Mouse (Mus musculus): Measurements from ENCODE around the gene Ptprh.

DNA sequence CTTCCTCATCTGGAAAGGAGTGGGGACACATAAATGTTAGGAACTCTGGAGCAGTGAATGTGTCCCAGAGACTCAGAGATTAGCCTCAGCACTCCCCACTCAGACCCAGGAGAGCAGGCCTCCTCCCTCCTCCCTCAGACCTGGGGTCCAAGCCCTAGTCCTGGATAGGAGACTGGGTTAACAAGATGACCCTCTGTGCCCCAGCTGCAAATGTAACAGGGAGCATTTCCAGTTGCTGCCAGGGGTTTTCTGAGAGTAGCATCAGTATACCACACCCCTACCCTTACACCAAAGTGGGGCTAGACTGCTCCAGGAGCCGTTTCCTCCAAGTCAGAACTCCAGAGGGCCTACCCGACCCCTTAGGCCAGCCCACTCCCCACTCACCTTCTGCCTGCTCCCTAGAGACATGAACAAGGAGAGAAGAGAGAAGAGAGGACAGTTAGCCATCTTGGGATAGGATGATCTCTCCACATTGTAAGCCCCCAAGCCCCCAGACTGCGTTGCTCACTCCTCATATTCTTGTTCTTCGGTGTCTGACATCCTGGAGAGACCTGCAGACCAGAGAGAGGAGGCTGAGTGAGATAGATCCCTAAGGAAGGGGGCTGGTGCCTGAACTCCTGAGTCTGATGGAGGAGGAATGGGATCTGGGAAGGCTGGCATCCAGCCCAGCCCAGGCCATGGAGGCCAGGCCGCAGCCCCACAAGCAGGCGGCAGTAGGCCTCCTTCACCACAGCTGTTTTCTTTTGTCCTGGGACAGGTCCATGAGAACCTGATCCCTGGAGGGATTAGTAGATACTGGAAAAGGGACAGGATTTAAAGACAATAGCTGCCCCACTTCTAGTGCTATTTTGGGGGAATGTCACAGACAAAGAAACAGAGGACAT is 89.8 kb downstream of the Ptprh start:
- TF ChIP-seq CTCF (IDR thresholded peaks at IDR 0.05; ENCODE audit: low read depth) (no peak), EP300 (IDR thresholded peaks at IDR 0.05; ENCODE audit: low read depth) (no peak)
